Mouse (Mus musculus) cortical plate, adult 2 months (tissue): ENCODE measurements around the gene Lin7c. TPM values are rescaled to one million over a fixed set of nuclear protein-coding genes. Genes with fewer than 3 reads are reported as not detected.
A peak's percentile ranks its signal among the peaks of the same experiment; 100 is the strongest.
"Not testable (repeated sequence)": the region's sequence is repeated elsewhere in the genome, so short reads cannot be mapped to it uniquely, and the experiment has no call there.

Experiments used
- H3K27ac ChIP-seq: fragments of 200-500 bp; 2 replicates; pipeline ENCODE4 v1.5.1; 2012; ENCODE audit warnings: low read length, control low read depth, inconsistent platforms; ENCODE audit not compliant: insufficient read depth
- H3K4me1 ChIP-seq: fragments of 200-500 bp; 2 replicates; pipeline ENCODE4 v1.6.1; 2011; ENCODE audit warnings: low read length; ENCODE audit not compliant: control insufficient read depth, insufficient read depth
- H3K4me3 ChIP-seq: fragments of 200-500 bp; 2 replicates; pipeline ENCODE4 v1.5.1; 2011; ENCODE audit warnings: mild to moderate bottlenecking, low read length, control low read depth; ENCODE audit not compliant: insufficient read depth
- CTCF ChIP-seq: fragments of 200-500 bp; IDR thresholded peaks from 2 replicates; pipeline ENCODE4 v1.5.1; 2011; ENCODE audit warnings: mild to moderate bottlenecking, control low read depth, low read length; ENCODE audit not compliant: insufficient read depth; ENCODE audit errors: extremely low read depth
- POLR2A ChIP-seq: fragments of 200-500 bp; IDR thresholded peaks from 2 replicates; pipeline ENCODE4 v1.6.1; 2011; ENCODE audit warnings: mild to moderate bottlenecking, low read length, control low read depth; ENCODE audit not compliant: insufficient read depth; ENCODE audit errors: extremely low read depth
- polyA plus RNA-seq: library from polyadenylated mRNA; depleted of rRNA; stranded (reverse); fragments of >200 nt; gene quantifications from 2 replicates; pipeline ENCODE4 v1.2.3, GENCODE M21; 2012; rRNA removed

Gene Lin7c
- polyA plus RNA-seq, result 28.4 and 29.3 TPM in 2 replicates

- Histone ChIP-seq H3K4me1 (no peaks in the 10 kb centered on the region), H3K27ac (peak within 1 kb of the TSS; percentile 40), H3K4me3 (peak within 1 kb of the TSS; percentile 73)
- peak; percentile 98 for TF ChIP-seq POLR2A
- no peak for TF ChIP-seq CTCF
Measured at GRCm38 (mm10) chr2:109890597-109890996, at the start of gene Lin7c. Lin7c (plus strand) TSS chr2:109890853.

- H3K27ac ChIP-seq, result no peak overlapping the region
- TF ChIP-seq POLR2A, result no peak
- TF ChIP-seq CTCF, result no peak
- no peaks in the 10 kb centered on the region for H3K4me1 ChIP-seq
- no peak overlapping the region for H3K4me3 ChIP-seq
Measured at GRCm38 (mm10) chr2:109846401-109846800, 44.3 kb upstream of the Lin7c start.

- Histone ChIP-seq H3K4me1 (no peaks in the 10 kb centered on the region), H3K27ac (no peak overlapping the region), H3K4me3 (no peak overlapping the region)
- TF ChIP-seq POLR2A (no peak), CTCF (no peak)
Measured at GRCm38 (mm10) chr2:109848305-109848704, 42.3 kb upstream of the Lin7c start.

GRCm38 (mm10) chr2:109848715-109849114, 41.9 kb upstream of the Lin7c start:
- Histone ChIP-seq H3K4me3 (no peak overlapping the region), H3K4me1 (no peaks in the 10 kb centered on the region), H3K27ac (no peak overlapping the region)
- no peak for TF ChIP-seq POLR2A
- no peak for TF ChIP-seq CTCF

- no peak for TF ChIP-seq POLR2A
- no peak for TF ChIP-seq CTCF
- H3K4me1 ChIP-seq, result no peaks in the 10 kb centered on the region
Measured at GRCm38 (mm10) chr2:109855601-109856000, 35.1 kb upstream of the Lin7c start.

GRCm38 (mm10) chr2:109859671-109860070, 31.0 kb upstream of the Lin7c start:
- no peak overlapping the region for H3K4me3 ChIP-seq
- no peak for TF ChIP-seq POLR2A
- TF ChIP-seq CTCF, result no peak
- H3K27ac ChIP-seq, result no peak overlapping the region
- H3K4me1 ChIP-seq, result no peaks in the 10 kb centered on the region

More at GRCm38 (mm10) chr2:109855601-109856000, 35.1 kb upstream of the Lin7c start:
- H3K4me3 ChIP-seq, result no peak overlapping the region
- H3K27ac ChIP-seq, result no peak overlapping the region

- TF ChIP-seq CTCF (no peak), POLR2A (no peak)
- Histone ChIP-seq H3K27ac (no peak overlapping the region), H3K4me1 (no peaks in the 10 kb centered on the region), H3K4me3 (no peak overlapping the region)
Measured at GRCm38 (mm10) chr2:109860832-109861231, 29.8 kb upstream of the Lin7c start.

GRCm38 (mm10) chr2:109879429-109879828, 11.2 kb upstream of the Lin7c start:
- not testable (repeated sequence) for H3K4me3 ChIP-seq, H3K4me1 ChIP-seq, H3K27ac ChIP-seq

- TF ChIP-seq POLR2A, result no peak
- no peak for TF ChIP-seq CTCF
- no peak overlapping the region for H3K4me3 ChIP-seq
- no peaks in the 10 kb centered on the region; the same call in 1 of the 2 replicates for H3K4me1 ChIP-seq
- no peak overlapping the region for H3K27ac ChIP-seq
Measured at GRCm38 (mm10) chr2:109881111-109881510, 9.5 kb upstream of the Lin7c start.

- TF ChIP-seq CTCF, result no peak
- no peak for TF ChIP-seq POLR2A
- no peak overlapping the region for H3K4me3 ChIP-seq
- no peak overlapping the region for H3K27ac ChIP-seq
- H3K4me1 ChIP-seq, result no peaks in the 10 kb centered on the region; the same call in 1 of the 2 replicates
Measured at GRCm38 (mm10) chr2:109881625-109882024, 9.0 kb upstream of the Lin7c start.
